Mouse (Mus musculus) kidney, postnatal 14 days (tissue): ENCODE measurements around the gene Pde4b.

Source experiments
- DNase-seq: peaks from one replicate; pipeline ENCODE4 v3.0.0; 2022; ENCODE audit warnings: mixed read lengths

The Pde4b gene

DNA sequence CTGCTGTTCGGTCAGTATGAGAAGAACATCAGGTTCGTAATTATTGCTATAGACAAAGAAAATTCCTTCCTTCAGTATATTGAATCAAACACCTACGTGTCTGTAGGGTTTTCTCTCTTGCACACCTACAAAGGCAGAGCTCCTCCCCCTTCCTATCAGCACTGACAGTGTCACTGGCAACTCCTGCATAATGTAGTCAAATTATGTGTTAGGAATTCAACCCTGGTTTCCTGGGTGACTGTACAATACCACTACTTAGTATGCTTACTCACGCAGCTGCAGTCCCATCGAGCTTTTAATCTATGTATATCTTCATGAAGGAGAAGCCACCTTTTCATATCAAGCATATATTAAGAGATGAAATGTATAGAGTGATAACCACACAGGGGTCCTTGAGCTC is 99.5 kb downstream of the Pde4b start:
- no peak for DNase-seq

DNA sequence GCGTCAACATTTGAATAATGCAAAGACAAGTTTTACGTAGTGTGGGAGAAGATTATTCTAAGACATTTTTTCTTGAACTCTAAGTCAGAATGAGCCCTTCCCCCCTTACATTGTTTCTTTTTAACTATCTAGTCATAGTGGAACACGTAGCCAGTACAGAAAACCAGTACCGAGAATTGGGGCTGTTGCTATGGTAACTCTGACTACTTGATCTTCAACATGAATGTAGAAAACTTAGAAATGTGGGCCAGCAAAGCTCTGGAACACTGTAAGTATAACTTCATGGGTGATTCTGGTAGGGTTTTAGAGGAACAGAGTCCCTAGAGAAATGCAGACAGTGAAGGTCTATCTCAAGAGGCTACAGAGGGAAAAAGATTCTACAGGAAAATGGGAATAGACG is 110.4 kb downstream of the Pde4b start:
- no peak for DNase-seq

DNA sequence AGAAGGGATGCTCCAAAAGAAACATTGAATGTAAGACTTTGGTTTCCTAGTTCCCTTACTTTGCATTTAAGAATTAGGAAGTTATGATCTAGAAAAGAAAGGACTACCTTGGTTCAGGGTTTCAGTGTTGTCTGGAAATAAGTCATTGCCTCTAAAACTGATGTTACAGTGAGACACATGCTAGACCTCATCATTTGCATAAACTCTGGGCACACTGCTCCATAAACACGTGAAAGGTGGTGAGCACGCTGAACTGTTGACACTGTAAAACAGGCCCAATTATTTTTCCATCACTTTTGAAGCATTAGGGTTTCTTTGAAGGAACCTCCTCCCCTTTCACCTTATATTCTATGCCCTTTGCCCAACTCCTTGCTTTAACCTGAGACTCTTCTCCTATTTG is 122.4 kb downstream of the Pde4b start:
- DNase-seq, result no peak

DNA sequence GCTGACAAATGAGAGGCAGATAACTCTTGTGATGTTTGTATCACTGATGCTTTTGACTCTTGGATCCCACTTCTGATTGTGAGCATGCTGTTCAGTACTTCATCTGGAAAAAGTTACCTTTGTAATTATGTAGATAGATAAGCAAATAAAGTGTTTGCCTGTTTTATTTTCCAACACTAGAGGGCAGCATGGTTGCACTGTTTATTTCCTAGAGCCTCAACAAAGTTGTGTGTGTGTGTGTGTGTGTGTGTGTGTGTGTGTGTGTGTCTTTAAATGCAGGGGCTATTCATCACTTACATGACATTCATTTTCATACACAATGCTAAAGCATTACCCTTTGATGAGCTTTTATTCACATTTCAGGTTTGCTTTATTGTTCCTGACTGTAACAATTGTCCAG is 139.4 kb downstream of the Pde4b start:
- peak; percentile 52 for DNase-seq

DNA sequence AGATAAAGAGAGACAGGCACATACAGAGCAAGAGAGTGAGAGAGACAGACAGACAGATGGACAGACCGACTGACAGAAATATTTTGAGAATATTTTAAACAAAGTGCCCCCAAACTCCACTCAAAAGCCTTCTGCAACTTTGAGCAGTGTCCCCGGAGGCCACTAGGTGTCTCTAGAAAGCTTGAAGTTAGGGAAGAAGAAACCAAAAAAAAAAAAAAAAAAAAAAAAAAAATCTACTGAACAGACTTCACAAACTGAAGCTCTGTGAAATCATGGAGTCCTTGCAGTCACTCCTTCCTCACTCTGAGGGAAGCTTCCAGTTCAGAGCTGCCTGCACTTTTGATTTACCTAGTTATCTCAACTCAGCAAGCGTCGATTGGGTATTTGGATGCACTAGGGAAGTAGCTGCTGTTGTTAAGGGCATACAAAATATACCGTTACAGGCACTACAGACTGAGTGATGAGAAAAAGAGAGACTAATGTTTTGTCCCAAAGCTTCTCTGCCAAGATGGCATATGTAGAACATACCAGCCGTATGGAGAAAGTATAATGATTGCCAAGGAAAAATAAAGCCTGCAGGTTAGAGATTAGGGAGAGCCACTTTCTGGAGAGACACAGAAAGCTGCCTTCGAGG is 141.7 kb downstream of the Pde4b start:
- DNase-seq, result peak; percentile 33

DNA sequence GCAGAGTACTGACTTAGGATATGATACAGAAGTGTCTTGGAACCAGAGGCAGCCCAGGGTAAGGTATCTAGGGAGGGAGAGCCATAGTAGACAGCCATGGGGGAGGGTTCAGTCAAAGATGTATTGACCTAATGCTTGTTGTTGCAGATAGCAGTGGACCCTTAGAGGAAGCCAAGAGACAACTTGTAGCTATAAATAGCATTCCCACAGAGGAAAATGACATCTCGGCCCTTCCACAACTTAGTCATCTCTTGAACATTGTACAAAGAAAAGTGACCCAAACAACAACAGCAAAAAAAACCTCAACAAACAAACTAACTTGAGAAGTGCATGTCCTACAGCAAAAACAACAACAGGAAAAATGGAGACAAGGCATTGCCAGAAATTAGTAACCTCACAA is 143.6 kb downstream of the Pde4b start:
- no peak for DNase-seq

DNA sequence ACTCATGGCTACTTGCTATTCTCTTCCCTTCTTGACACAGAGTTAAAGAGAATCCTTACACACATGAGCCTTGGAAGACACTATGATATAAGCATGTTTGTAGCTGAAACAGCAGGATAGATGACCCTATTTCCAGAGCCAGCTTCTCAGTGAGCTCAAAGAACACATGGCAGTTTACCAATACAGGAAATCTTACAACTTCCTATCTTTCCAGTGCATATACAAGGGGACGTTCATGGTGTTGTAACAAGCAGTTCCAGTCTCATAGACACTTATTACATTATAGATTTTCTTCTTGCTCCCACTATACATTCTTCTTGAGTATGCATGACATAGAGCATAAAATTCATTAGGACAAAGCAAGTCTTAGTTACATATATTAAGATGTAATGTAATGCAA is 146.3 kb downstream of the Pde4b start:
- DNase-seq, result no peak

DNA sequence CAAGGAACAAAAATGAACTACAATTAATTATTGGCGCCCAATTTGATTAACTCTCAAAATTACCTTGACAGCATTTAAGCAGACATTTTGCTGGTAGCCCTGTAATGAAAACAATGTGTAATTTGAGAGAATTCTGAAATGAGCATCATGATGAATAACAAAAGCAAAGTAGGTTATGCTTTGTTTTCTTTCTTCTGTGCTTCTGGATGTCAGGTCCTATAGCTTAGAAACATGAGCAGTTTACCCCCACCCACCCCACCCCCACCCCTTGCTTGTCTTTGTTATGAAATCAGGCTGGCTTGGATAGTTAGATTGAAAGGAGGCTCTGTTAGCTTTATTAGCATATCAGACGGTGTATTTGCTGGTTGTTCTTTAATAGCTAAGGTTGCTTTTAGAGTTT is 147.8 kb downstream of the Pde4b start:
- no peak for DNase-seq

DNA sequence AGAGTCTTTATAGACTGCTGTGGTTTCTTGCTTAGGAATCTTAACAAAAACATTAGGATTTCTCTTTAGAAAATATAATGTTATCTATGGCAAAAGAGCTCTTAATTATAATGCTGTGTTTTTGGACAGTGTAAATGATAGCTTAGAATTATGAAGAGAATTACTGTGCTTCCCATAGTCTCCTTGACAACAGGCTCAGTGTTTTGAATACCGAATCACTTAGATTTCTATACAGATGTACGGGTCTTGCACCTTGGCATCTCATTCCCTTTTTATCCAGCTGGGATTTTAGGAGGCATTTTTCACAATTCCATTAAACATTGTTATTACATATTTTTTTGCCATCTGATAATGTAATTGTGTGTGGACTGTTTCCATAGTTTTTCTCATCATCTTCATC is 151.8 kb downstream of the Pde4b start:
- no peak for DNase-seq

DNA sequence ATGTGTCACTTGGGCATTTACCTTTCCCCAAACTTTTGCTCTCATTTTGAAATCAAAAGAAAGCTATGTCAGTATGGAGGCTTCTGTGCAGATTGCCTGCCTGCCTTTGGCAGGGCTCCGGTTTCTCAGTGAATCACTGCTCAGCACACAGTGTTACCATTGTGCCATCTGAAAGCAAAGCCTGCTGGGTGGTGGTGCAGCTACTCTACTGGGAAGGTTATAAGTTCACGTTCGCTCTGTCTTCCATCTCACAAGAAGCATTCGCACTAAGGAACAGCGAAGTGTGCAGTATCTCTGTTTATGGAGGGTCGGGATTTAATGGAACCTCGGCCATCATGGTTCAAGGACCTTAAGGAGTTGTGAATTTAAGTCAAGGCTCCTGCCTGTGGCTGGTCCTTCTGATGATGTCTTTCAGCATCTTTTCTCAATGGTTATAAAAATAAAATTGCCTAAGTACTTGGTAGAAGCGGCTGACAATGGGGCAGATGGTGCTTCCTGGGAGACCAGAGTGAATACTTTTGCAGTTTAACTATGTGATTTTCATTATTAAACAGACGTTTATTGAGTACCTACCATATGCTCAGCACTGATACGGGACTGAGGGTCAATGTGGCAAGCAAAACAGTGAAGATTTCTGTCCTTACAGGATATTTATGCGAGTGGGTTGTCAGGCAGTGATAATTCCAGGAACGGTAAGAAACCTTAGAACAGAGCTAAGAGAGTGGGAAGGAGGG is 152.5 kb downstream of the Pde4b start:
- no peak for DNase-seq

DNA sequence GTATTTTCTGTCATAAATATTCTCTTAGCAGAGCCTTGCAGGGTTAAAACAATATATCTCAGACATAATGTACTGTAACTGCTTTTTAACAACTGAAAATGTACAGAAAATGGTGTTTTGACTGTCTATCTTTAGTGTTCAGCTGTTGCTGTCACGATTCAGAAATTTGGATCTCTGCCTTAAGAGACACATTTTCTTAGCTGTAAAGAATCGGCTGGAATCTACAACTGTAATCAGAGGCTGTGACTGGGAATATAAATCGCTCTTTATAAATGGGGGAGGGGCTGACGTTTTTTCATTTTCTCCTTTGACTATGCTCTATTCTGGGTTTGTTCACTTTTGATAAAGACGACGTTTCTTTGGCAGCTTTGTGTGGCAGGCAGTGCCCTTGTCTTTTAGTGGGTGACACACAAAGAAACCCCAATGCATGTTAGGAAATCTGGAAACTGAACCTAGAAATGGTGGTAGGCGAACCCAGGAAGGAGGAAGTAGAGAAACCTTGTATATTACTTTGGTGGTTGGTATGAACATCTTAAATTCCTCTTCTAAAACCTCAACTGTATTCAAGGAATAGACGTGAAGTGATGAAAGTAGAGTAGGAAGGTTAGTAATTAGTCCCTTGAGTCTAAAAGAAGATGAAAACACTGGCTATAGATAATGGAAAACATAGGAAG is 153.5 kb downstream of the Pde4b start:
- DNase-seq, result no peak

DNA sequence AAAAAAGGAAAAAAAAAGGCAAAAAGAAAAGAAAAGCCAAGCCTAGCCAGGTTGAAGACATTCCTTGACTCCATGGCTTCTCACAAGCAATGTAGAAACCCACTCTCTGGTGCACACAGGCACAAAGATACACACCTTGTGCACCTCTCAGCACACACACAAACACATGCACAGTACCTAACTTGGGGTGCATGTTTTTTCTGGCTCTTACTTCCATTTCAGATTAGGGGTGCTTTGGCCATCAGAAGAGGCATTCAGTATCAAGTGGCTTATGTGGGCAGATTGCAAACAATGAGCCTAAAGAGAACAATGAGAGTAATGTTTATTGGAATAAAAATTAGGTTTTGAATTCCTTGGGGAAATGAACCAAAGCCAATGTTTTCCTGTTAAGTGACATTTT is 166.7 kb downstream of the Pde4b start:
- DNase-seq, result no peak

DNA sequence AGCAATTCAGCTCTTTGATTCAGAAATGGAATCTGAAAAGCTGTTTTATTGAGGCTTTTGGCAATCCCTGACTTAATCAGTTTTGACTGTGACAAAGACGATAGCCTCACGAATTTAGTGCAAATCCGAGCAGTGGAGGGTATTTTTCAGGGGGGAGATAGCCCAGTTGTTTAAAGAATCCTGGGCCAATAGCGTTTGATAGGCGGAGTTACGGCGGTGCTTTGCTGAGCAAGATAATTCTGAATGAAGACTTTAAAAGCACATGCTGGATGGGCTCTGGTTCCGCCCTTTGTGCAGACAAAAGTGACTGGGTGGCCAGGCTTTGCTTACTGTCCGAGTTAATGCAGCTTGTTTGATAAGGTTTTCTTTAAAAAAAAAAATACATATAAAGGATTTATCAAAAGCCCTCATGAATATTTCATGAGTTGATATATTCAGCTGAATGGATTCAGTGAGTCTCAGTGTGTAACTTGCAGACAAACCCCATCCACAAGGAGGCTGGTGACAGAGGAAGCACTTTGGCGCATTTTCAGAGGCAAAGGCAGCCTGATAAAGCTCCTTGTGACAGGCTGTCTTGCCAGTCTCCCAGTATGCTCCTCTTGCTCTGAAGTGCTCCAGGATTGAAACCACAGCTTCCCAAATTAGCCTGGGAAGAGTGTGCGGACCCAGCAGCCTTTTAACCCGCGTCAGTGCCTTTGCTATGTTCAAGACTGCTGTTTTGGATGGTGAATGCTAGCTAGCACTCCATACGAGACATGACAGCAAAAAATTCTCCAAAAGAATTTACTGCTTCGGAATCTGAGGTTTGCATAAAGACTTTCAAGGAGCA is 167.3 kb downstream of the Pde4b start:
- DNase-seq, result peak; percentile 13

DNA sequence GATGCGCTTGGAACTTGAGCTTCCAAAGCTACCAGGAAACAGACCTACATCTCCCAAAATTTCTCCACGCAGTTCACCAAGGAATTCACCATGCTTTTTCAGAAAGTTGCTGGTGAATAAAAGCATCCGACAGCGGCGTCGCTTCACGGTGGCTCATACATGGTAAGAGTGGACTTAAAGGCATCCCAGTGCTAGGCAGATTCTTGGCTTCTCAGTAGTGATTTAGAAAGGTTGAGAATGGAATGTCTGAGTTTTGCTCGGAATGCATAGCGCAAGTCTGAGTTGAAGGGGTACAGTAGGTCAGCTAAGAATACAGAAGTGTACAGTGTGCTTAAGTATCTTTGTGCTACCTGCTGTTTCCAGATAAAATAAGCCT is 167.9 kb downstream of the Pde4b start:
- DNase-seq, result no peak

DNA sequence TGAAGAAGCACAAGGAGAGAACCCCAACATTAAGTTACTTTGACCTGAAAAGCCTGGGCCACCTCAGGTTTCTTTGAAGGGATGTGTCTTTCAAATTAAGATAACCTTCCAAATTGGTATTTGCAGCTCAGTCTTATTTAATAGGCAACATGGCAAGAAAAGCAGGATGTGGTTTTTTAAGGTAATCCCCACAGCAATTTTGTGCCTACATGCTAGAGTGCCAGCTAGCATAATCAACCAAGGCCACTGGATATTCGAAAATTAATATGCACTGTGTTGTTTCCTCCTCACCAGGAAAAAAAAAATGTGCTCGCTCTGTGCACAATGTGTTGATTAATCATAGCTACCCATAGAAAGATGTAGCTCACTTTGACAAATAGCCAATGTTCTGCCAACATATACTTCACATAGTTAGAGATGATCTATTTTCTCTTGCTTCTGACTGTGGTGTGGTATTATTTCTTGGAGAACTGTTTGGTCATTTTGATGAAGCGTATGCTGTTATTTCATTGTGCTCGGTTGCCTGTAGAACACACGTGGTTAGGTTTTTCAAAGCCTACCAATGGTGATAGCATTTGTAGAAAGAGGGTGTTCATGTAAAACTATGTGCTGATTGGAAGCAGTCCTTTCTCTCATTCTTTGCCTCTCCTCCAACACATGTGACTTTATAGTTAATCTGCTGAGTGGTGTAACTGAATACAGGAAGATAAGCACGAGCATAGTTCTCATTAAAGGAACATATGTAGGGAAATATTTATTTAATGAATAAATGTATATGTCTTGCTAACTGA is 169.0 kb downstream of the Pde4b start:
- no peak for DNase-seq

DNA sequence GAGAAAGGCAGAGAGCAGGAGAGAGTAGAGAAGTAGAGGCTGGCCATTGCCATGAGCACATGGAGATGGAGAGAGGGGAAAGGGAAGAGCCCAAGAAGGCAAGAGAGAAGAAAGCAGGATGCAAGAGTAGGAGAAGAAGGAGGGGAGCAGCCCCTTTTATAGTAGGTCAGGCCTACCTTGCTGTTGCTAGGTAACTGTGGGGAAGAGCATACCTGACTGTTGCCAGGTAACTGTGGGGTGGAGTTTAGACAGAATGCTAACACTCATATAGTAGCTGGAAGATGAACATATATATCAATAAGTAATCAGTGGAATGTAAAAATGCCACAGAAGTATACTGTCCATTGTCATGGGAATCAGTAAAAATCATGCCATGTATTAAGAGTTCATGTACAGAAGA is 172.9 kb downstream of the Pde4b start:
- no peak for DNase-seq

DNA sequence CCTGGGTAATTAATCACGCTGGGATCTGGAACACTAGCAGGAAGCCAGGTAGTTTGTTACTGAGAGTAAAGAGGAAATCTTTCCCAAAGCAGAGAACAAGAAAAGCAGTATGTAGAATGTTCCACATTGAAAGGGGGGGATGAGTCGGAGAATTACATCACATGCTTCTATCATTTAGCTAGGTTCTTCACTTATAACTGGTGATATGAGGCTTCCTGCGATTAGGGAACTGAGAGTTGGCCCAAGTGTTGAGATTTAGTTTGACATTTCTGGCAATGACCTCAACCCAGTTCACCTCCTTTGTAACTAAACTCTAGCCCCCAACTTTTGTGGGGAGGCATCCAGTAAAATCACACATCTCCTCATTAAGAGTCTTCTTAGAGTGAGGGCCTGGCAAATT is 185.0 kb downstream of the Pde4b start:
- DNase-seq, result no peak

DNA sequence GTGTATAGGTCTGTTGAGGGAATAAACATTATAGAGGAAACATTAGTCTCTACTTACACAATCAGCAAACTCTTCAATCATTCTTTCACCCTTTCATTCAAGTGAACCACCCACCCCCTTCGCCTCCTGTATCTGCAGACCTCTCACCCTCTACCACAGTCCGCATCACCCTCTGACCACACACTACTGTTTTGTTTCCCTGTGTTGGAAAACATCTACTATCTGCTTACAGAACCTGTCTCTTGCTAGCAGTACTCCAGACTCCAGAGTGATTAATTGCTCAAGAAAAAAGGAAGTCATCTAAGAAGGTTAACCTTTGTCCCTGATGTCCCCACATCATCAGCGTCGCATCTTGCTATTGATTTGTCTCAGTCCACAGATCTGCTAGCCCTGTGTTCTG is 185.4 kb downstream of the Pde4b start:
- DNase-seq, result no peak

DNA sequence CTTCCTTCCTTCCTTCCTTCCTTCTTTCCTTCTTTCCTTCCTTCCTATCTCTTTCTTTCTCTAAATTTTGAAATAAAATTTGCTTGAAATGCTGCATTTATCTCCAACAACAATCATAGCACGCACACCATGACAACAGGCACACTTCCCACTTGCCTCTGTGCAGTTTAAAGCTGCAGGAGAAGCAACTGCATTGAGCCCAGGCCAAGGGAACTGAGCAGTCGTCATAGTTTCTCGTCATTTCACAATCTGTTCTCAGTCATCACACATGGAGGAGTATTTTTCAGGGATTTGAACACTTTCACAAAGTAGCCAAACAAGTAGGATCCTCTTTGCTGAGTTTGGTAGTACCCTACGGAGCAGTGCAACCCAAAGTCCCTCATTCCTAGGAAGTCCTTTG is 188.4 kb downstream of the Pde4b start:
- no peak for DNase-seq

DNA sequence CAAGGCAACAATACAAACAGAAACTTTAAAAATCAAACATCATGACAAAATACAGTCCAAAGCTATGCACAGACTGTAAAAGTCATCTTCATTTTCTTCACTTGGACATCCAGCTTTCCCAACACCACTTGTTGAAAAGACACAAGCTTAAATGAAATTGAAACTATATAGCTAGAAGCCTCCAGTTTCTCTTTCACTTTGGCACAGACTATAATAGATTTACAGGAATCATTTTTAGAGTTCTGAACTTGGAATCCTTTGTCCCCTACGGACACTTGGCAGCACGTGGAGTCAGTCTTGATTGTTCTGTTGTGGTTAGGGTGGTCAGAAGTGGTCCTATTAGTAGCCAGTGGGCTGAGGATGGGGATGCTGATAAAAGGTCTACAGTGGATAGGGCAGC is 191.6 kb downstream of the Pde4b start:
- DNase-seq, result no peak

DNA sequence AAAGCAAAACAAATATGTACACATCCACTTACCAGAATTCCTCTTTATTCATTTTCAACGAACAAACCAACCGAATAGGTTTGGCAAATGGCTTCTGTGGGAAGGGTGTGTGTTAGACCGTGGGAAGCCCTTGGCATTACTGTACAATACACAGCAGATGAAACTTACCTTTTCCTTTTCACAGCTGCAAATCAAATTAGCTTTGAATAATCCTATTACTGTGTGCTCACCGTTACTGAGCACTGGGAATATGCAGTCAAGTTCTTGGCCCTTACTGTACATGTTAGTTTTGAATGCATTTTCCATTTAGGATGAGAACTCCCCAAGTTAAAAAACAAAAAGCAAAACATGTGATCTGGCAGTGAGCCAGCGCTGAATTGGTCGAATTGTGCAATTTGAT is 199.8 kb downstream of the Pde4b start:
- DNase-seq, result no peak

DNA sequence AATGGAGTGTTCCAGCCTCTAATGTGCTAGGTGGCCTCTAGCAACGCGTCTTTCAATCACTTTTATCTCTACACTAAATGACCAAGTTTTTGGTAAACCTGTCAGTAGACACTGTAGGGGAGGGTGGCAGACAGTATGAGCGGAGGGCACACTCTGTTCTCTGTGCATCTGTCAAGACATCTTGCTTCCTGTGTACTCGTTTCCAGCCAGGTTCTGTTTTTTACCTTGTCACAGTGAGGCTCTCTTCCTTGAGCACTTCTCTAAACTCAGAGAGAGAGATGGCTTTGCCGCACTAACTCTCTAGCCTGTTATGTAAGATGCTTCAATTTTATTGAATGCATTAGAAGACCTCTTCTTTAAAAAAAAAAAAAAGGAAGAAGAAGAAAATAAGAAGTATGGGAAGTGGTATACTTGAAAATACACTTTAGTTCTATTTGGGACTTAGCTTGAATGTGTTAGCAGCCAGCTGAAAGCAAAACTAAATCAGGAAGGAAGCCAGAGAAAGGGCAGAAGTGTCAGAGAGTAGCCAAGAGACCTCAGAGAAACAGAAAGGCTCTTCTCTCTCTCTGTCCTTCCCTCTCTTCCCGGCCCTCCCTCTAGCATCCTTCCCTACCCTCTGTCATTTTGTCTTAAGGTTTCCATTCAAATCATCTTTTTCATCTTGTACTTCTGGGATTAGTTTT is 202.8 kb downstream of the Pde4b start:
- DNase-seq, result no peak
